Mouse (Mus musculus) gastrocnemius, adult 2 months (tissue): Measurements from ENCODE around the gene Fgf18. TPM values are rescaled to one million over a fixed set of nuclear protein-coding genes. Genes with fewer than 3 reads are reported as not detected.

Source experiments
- DNase-seq: peaks from one replicate; pipeline ENCODE4 v3.0.0; 2022
- H3K27ac ChIP-seq: fragments of 200-600 bp; 2 replicates; pipeline ENCODE4 v1.8.1; 2022; ENCODE audit warnings: mild to moderate bottlenecking
- H3K4me3 ChIP-seq: fragments of 200-600 bp; 2 replicates; pipeline ENCODE4 v1.8.1; 2022; ENCODE audit warnings: mild to moderate bottlenecking, moderate library complexity
- CTCF ChIP-seq: fragments of 200-600 bp; IDR thresholded peaks from 2 replicates; pipeline ENCODE4 v1.8.1; 2022; ENCODE audit warnings: antibody characterized with exemption, mild to moderate bottlenecking, moderate library complexity
- intact Hi-C: fragments of 180-260 bp; cut with DNase I; formaldehyde crosslinking; loops from one replicate; pipeline ENCODE4 v1.15.1; 2025
- total RNA-seq, 2 experiments: library from RNA; stranded (reverse); gene quantifications; 2 replicates each; pipeline ENCODE4 v1.2.3; 2021

The Fgf18 gene
- total RNA-seq, 2 experiments from 2014 or later: 0.89 to 2.5 TPM

DNA sequence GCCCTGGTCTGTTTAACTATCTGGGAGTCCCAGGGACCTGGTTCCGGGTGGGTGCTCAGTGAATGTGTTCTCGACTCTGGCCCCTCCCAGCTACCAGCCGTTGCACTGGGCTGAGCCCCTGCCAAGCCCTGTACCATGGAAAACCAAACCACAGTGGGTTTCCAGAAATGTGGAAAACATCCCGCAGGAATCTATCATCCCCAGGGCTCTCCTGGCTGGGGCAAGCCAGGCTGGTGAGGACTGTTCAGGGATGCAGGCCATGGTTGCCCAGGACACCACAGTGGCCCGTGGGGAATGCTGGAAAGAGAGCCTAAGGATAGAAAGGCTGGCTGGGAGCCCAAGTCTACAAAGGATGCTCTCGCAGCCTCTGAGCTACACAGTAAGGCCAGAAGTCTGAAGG, 76.7 kb downstream of the Fgf18 start:
- Histone ChIP-seq H3K4me3 (no peak overlapping the region), H3K27ac (no peak overlapping the region)
- DNase-seq: peak; percentile 36
- intact Hi-C loops: no loop called here
- TF ChIP-seq CTCF: no peak

Other genes with a start within 250 kb of the Fgf18 start
- gene Npm1, start 15.8 kb upstream of the Fgf18 start, total RNA-seq: 100 to 1,000 TPM; 129 to 144 TPM
- gene Tlx3, start 56.2 kb upstream of the Fgf18 start, total RNA-seq: not detected
- gene Gm12117, start 129.3 kb upstream of the Fgf18 start, total RNA-seq: not detected